Mouse (Mus musculus) liver, embryonic 13.5 days (tissue): ENCODE measurements around the gene Adamts16. TPM values are rescaled to one million over a fixed set of nuclear protein-coding genes. Genes with fewer than 3 reads are reported as not detected.

Source experiments
- ATAC-seq: fragments of 200-750 bp; cut with Nextera tagmentation; 2 replicates; pipeline ENCODE4 v1.8.0; 2017; ENCODE audit warnings: low read depth, mild to moderate bottlenecking, moderate number of reproducible peaks, moderate library complexity
- DNase-seq: peaks from one replicate; pipeline ENCODE4 v3.0.0; 2022
- H3K27ac ChIP-seq: fragments of 300-500 bp; sonication (generic); 2 replicates; pipeline ENCODE4 v1.5.1; 2015; ENCODE audit warnings: moderate library complexity, mild to moderate bottlenecking, inconsistent platforms
- H3K27me3 ChIP-seq: fragments of 300-500 bp; sonication (generic); 2 replicates; pipeline ENCODE4 v1.6.1; 2015; ENCODE audit warnings: mild to moderate bottlenecking, inconsistent platforms
- H3K36me3 ChIP-seq: fragments of 300-500 bp; sonication (generic); 2 replicates; pipeline ENCODE4 v1.6.1; 2015; ENCODE audit warnings: mild to moderate bottlenecking, inconsistent platforms
- H3K4me1 ChIP-seq: fragments of 300-500 bp; sonication (generic); replicated peaks from 2 replicates; pipeline ENCODE4 v1.6.1; 2015; ENCODE audit warnings: inconsistent platforms
- H3K4me2 ChIP-seq: fragments of 300-500 bp; sonication (generic); 2 replicates; pipeline ENCODE4 v1.6.1; 2015; ENCODE audit warnings: inconsistent platforms, mild to moderate bottlenecking, moderate library complexity
- H3K4me3 ChIP-seq: fragments of 300-500 bp; sonication (generic); replicated peaks from 2 replicates; pipeline ENCODE4 v1.5.1; 2015; ENCODE audit warnings: mild to moderate bottlenecking, inconsistent platforms
- H3K9ac ChIP-seq: fragments of 300-500 bp; sonication (generic); 2 replicates; pipeline ENCODE4 v1.6.1; 2015; ENCODE audit warnings: mild to moderate bottlenecking, inconsistent platforms
- H3K9me3 ChIP-seq: fragments of 300-500 bp; sonication (generic); replicated peaks from 2 replicates; pipeline ENCODE4 v1.6.1; 2016; ENCODE audit warnings: inconsistent platforms
- WGBS: fragments of 180-500 bp; shearing (Covaris S2); methylation state at CpG from one replicate; pipeline ENCODE4 v1.1.7; 2015; ENCODE audit not compliant: insufficient replicate concordance; 5-methylcytosine and 5-hydroxymethylcytosine counted together
- polyA plus RNA-seq: library from polyadenylated mRNA; unstranded; fragments of >200 nt; fragmentation: Nextera tagmentation; extraction: Ambion mirVana; gene quantifications from 2 replicates; pipeline ENCODE4 v1.2.1, GENCODE M21; 2015

Adamts16 gene
- polyA plus RNA-seq, 1 experiment from 2014 or later, result 0.09 TPM

DNA sequence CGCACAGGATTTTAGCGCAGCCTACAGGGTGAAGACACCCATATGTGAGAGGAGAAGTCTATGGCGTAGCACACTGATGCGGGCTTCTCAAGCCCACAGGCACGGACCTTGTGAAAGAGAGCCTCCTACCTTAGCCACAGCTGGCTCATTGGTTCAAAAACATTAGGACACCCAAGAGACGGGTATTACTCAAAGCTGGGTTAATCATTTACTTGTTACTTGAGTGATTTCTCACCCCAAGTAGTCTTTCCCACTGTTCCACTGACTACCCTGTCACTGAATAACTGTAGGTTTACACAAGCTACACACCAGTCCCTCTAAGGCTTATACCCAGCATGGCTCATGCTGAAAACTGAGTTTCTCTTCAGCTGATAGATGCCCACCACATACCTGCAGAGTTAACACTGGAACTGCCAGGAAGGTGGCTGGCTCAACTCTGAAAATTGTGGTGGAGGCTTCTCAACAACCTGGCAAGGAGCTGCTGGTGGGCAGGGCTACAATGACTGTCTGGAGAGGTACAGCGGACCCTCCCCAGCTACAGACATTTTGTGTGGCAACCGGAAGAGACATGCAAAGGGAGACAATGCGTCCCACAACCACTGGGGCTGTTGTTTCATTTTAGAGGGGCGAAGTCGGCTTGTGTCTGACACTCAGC is 25.5 kb upstream of the Adamts16 start:
- DNase-seq (no peak), ATAC-seq (peak; percentile 81)
- Histone ChIP-seq H3K36me3 (no peaks in the 10 kb centered on the region), H3K9me3 (no peaks in the 10 kb centered on the region), H3K4me3 (no peak overlapping the region), H3K9ac (no peak overlapping the region), H3K4me2 (no peak overlapping the region), H3K27ac (no peak overlapping the region), H3K27me3 (no peaks in the 10 kb centered on the region), H3K4me1 (no peaks in the 10 kb centered on the region)
- 68% methylated on average over 11 of the region's 11 CpGs for WGBS

DNA sequence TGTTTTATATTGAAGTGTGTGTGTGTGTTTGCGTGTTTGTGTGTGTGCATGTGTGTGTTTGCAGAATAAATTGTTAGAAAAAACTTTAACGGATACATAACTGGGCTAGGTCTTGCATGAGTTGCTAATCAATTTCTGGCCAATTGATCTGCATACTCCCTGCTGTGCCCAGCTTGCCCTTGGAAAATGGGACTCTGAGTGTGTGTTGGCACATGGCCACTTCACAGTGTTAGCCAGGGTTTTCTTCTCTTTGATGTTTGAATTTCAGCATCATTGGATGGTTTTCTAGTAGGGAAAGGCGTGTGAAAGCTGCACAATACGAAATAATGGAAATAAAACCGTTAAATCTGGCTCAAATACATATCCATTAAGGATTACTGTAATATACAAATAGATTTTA is 24.3 kb upstream of the Adamts16 start:
- Histone ChIP-seq H3K4me1 (no peaks in the 10 kb centered on the region), H3K4me3 (no peak overlapping the region), H3K9ac (no peak overlapping the region), H3K9me3 (no peaks in the 10 kb centered on the region), H3K36me3 (no peaks in the 10 kb centered on the region), H3K27me3 (no peaks in the 10 kb centered on the region), H3K27ac (no peak overlapping the region), H3K4me2 (no peak overlapping the region)
- no peak for ATAC-seq
- no peak for DNase-seq
- WGBS, result 50% methylated on average over 5 of the region's 5 CpGs

- Histone ChIP-seq H3K27me3 (no peaks in the 10 kb centered on the region), H3K4me3 (no peak overlapping the region), H3K27ac (no peak overlapping the region), H3K9me3 (no peaks in the 10 kb centered on the region), H3K4me1 (no peaks in the 10 kb centered on the region), H3K36me3 (no peaks in the 10 kb centered on the region), H3K4me2 (no peak overlapping the region), H3K9ac (no peak overlapping the region)
- ATAC-seq, result no peak
- WGBS, result 43% methylated on average over 8 of the region's 8 CpGs
- no peak for DNase-seq
Observed at GRCm38 (mm10) chr13:70862162-70862908, 20.7 kb upstream of the Adamts16 start.

DNA sequence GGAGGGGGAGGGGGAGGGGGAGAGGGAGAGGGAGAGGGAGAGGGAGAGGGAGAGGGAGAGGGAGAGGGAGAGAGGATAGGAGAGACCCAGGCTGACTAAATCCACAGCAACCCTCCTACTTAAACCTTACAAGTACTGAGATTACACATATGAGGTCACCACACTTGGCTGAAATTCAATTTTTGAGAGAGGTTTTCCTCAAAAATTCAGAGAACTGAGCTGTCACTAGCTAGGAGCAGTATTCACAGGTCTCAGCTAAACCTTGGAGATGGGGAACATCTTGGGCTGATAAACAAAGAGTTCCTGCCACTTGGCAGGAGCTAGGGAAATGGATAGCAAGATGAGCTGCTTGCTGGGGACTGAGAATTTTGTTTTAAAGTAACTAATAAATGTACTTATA is 12.0 kb upstream of the Adamts16 start:
- Histone ChIP-seq H3K27ac (no peak overlapping the region), H3K9me3 (no peaks in the 10 kb centered on the region), H3K27me3 (no peaks in the 10 kb centered on the region), H3K4me3 (no peak overlapping the region), H3K36me3 (no peaks in the 10 kb centered on the region), H3K4me2 (no peak overlapping the region), H3K9ac (no peak overlapping the region), H3K4me1 (no peaks in the 10 kb centered on the region)
- DNase-seq (no peak), ATAC-seq (no peak)

- H3K36me3 ChIP-seq, result no peaks in the 10 kb centered on the region
- H3K9ac ChIP-seq, result no peak overlapping the region
- peaks cover 12% of the 10 kb centered on the region for H3K27me3 ChIP-seq
- no peaks in the 10 kb centered on the region for H3K4me1 ChIP-seq
- no peak overlapping the region for H3K4me3 ChIP-seq
- 25% methylated on average over 2 of the region's 2 CpGs for WGBS
- DNase-seq (no peak), ATAC-seq (no peak)
- H3K27ac ChIP-seq, result no peak overlapping the region
- no peak overlapping the region for H3K4me2 ChIP-seq
- H3K9me3 ChIP-seq, result no peaks in the 10 kb centered on the region
Observed at GRCm38 (mm10) chr13:70846933-70847332, 5.3 kb upstream of the Adamts16 start.

GRCm38 (mm10) chr13:70845526-70845925 is 3.9 kb upstream of the Adamts16 start:
- ATAC-seq (no peak), DNase-seq (no peak)
- H3K4me3 ChIP-seq, result no peak overlapping the region
- H3K27ac ChIP-seq, result no peak overlapping the region
- H3K36me3 ChIP-seq, result no peaks in the 10 kb centered on the region
- no peaks in the 10 kb centered on the region for H3K9me3 ChIP-seq
- H3K9ac ChIP-seq, result no peak overlapping the region
- no peak overlapping the region for H3K4me2 ChIP-seq
- no peaks in the 10 kb centered on the region for H3K4me1 ChIP-seq
- 65% methylated on average over 7 of the region's 7 CpGs for WGBS
- H3K27me3 ChIP-seq, result peaks cover 26% of the 10 kb centered on the region

DNA sequence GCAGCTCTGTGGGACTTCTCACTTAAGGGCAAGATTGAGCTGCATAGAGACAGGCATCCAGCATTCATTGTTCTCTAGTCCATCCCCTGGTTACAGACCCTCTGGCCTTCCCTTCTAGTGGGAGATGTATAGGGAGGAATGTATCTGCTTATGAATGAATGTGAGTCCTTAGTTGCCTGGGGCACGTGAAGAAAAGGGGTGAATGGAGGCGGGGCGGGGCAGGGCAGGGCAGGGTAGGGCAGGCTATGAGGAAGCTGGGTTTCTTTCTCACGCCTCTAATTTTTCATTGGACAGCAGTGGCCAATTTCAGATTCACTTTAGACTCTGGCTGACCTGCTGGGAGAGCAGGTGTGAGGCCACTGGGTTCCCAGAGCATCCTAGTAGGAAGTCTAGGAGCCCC is 515 bp upstream of the Adamts16 start:
- Histone ChIP-seq H3K4me2 (no peak overlapping the region), H3K4me3 (no peak overlapping the region), H3K4me1 (no peaks in the 10 kb centered on the region), H3K9me3 (no peaks in the 10 kb centered on the region), H3K27ac (no peak overlapping the region), H3K36me3 (no peaks in the 10 kb centered on the region), H3K27me3 (peaks cover 28% of the 10 kb centered on the region), H3K9ac (no peak overlapping the region)
- no peak for DNase-seq
- no peak for ATAC-seq
- WGBS, result 37% methylated on average over 4 of the region's 4 CpGs

DNA sequence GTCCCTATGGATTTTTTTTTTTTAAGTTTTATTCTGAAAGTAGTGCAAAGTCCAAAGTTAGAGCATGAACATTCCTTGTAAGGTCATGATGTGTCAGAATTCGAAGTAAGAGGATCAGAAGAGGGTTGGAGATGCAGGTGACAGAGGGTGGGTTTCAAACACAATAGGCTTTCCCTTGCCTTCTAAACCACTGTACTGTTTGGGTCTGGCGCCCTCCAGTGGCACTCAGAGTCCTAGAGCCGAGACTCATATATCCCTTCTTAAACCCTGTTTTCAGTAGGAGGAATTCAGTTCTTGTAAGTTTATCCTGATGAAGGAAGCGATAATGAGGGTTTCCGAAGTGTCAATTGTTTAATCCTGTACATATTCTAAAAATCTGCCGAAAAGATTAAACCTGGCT is 1.4 kb downstream of the Adamts16 start:
- H3K9me3 ChIP-seq, result no peaks in the 10 kb centered on the region
- WGBS, result 4% methylated on average over 6 of the region's 6 CpGs

GRCm38 (mm10) chr13:70837571-70837970 is 4.0 kb downstream of the Adamts16 start:
- H3K27me3 ChIP-seq, result peaks cover 22% of the 10 kb centered on the region
- ATAC-seq (no peak), DNase-seq (no peak)
- H3K4me3 ChIP-seq, result no peak overlapping the region
- WGBS, result 50% methylated on average over 5 of the region's 5 CpGs
- H3K27ac ChIP-seq, result no peak overlapping the region
- no peak overlapping the region for H3K4me2 ChIP-seq
- no peaks in the 10 kb centered on the region for H3K9me3 ChIP-seq
- H3K4me1 ChIP-seq, result no peaks in the 10 kb centered on the region
- H3K9ac ChIP-seq, result no peak overlapping the region
- H3K36me3 ChIP-seq, result no peaks in the 10 kb centered on the region

More for the DNA sequence above, 1.4 kb downstream of the Adamts16 start:
- no peak overlapping the region for H3K9ac ChIP-seq
- no peak overlapping the region for H3K27ac ChIP-seq
- H3K36me3 ChIP-seq, result no peaks in the 10 kb centered on the region
- no peak for ATAC-seq
- H3K4me2 ChIP-seq, result no peak overlapping the region
- no peak for DNase-seq
- no peak overlapping the region for H3K4me3 ChIP-seq
- no peaks in the 10 kb centered on the region for H3K4me1 ChIP-seq
- H3K27me3 ChIP-seq, result peaks cover 28% of the 10 kb centered on the region

DNA sequence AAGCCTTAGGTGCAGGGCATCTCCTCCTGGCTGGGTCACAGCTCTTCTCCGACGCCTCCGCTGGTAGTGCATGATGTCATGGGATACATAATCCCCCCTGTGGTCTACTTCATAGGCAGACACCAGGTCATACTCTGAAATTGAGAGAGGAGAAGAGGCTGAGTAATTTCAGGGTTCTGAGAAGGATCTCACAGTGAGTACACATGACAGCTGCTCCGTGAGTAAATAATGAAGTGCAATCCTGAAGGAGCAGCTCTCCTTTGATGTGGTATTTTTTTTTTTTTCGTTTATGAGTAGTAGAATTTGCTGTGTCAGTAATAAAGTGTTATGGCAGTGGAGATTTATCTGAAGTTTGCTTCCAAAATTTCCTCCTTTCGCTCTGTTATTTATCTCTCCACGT is 5.4 kb downstream of the Adamts16 start:
- Histone ChIP-seq H3K4me1 (no peaks in the 10 kb centered on the region), H3K9me3 (no peaks in the 10 kb centered on the region), H3K36me3 (no peaks in the 10 kb centered on the region), H3K4me3 (no peak overlapping the region), H3K9ac (no peak overlapping the region), H3K4me2 (no peak overlapping the region), H3K27ac (no peak overlapping the region), H3K27me3 (peaks cover 9% of the 10 kb centered on the region)
- ATAC-seq (no peak), DNase-seq (no peak)
- 50% methylated on average over 7 of the region's 7 CpGs for WGBS

DNA sequence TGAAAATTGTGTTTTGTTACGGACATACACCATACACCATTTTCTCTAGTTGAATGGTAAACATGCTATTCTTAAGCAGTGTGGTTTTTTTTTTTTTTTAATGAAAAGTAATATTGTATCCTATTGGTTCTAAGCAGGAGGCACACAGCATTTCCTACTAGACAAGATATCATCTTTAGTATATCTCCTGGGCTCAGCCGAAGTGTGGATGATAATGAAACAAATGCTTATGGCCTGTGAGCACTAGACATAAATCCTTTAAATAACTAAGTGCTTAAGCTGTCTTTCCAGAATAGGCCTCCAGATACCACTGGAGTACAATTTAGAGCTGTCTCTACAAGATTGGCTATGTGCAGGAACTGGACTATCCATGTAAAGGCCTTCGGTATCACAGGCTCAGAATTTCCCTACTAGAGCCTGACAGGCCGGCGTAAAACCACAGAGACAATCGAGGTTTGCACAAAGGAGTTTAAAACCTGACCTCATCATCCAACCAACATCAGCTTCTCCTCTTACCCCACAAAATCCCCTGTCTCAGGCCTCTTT is 8.9 kb downstream of the Adamts16 start:
- no peak for ATAC-seq
- DNase-seq, result no peak
- H3K27ac ChIP-seq, result no peak overlapping the region
- H3K9ac ChIP-seq, result no peak overlapping the region
- no peak overlapping the region for H3K4me2 ChIP-seq
- H3K4me3 ChIP-seq, result no peak overlapping the region
- 56% methylated on average over 6 of the region's 6 CpGs for WGBS
- H3K4me1 ChIP-seq, result no peaks in the 10 kb centered on the region
- H3K36me3 ChIP-seq, result no peaks in the 10 kb centered on the region
- no peaks in the 10 kb centered on the region for H3K27me3 ChIP-seq
- H3K9me3 ChIP-seq, result no peaks in the 10 kb centered on the region

DNA sequence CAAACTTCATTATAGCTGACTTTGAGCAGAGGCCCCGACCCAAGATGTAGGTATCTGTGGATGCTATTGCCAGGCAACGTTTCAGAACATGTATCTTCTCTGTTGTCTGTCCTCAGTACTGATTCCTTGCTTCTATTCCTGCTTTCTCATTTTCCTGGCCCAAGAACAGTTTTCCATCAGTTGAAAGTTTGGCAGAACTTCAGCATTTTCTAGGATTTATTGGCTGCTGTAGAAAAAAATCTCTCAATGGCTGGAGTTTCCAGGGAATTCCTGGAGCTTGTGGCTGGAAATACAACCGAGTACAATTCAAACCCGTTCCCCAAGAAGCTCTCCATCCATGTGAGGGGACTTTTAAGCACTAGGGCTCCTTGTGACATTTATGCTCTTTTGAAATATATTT is 10.6 kb downstream of the Adamts16 start:
- 47% methylated on average over 4 of the region's 4 CpGs for WGBS
- no peaks in the 10 kb centered on the region for H3K36me3 ChIP-seq
- no peaks in the 10 kb centered on the region for H3K4me1 ChIP-seq
- H3K9ac ChIP-seq, result no peak overlapping the region
- H3K9me3 ChIP-seq, result no peaks in the 10 kb centered on the region
- H3K27me3 ChIP-seq, result no peaks in the 10 kb centered on the region
- DNase-seq, result no peak
- no peak for ATAC-seq
- no peak overlapping the region for H3K4me2 ChIP-seq
- no peak overlapping the region for H3K27ac ChIP-seq
- H3K4me3 ChIP-seq, result no peak overlapping the region
